Mouse (Mus musculus) inflammation-experienced regulatory T-cells, adult 6 months (primary cell): Measurements from ENCODE around the gene Pkn2. TPM values are rescaled to one million over a fixed set of nuclear protein-coding genes. Genes with fewer than 3 reads are reported as not detected.

Experiments
- ATAC-seq: one replicate; pipeline ENCODE4 v1.8.0; 2017
- polyA plus RNA-seq, 3 experiments: library from polyadenylated mRNA; unstranded; fragments of 100-300 nt; shearing (Covaris generic); gene quantifications; one replicate each; pipeline ENCODE4 v1.2.1; 2017

The Pkn2 gene
- polyA plus RNA-seq = 10 to 100 TPM; 12.3 to 17.3 (median 15.0) TPM

- peak; percentile 83 for ATAC-seq
These were observed at the start of gene Pkn2 for GRCm38 (mm10) chr3:142881872-142882623. Gene Pkn2 (minus strand): TSS chr3:142882004.

GRCm38 (mm10) chr3:142929906-142930305 is 48.1 kb upstream of the Pkn2 start:
- no peak for ATAC-seq

- no peak for ATAC-seq
These were observed 45.5 kb upstream of the Pkn2 start for GRCm38 (mm10) chr3:142927311-142927710.

GRCm38 (mm10) chr3:142924831-142925348 is 43.1 kb upstream of the Pkn2 start:
- no peak for ATAC-seq

GRCm38 (mm10) chr3:142919070-142919469 is 37.3 kb upstream of the Pkn2 start:
- ATAC-seq = no peak

- ATAC-seq = no peak
These were observed 36.1 kb upstream of the Pkn2 start for GRCm38 (mm10) chr3:142917760-142918439.

- ATAC-seq = no peak
These were observed 35.4 kb upstream of the Pkn2 start for GRCm38 (mm10) chr3:142917171-142917570.

- ATAC-seq = no peak
These were observed 31.5 kb upstream of the Pkn2 start for GRCm38 (mm10) chr3:142913295-142913694.

- peak; percentile 25 for ATAC-seq
These were observed 17.9 kb upstream of the Pkn2 start for GRCm38 (mm10) chr3:142899683-142900082.

GRCm38 (mm10) chr3:142898949-142899396 is 17.2 kb upstream of the Pkn2 start:
- ATAC-seq = peak; percentile 67

GRCm38 (mm10) chr3:142890442-142890841 is 8.6 kb upstream of the Pkn2 start:
- ATAC-seq = no peak

- no peak for ATAC-seq
These were observed 5.2 kb upstream of the Pkn2 start for GRCm38 (mm10) chr3:142886963-142887362.

- no peak for ATAC-seq
These were observed 2.8 kb upstream of the Pkn2 start for GRCm38 (mm10) chr3:142884594-142884993.

- ATAC-seq = peak; percentile 12
These were observed 274 bp downstream of the Pkn2 start for GRCm38 (mm10) chr3:142881589-142881871.

- ATAC-seq = peak; percentile 22
These were observed 815 bp downstream of the Pkn2 start for GRCm38 (mm10) chr3:142880790-142881588.

- no peak for ATAC-seq
These were observed 18.6 kb downstream of the Pkn2 start for GRCm38 (mm10) chr3:142863236-142863635.

- ATAC-seq = no peak
These were observed 25.0 kb downstream of the Pkn2 start for GRCm38 (mm10) chr3:142856832-142857231.

GRCm38 (mm10) chr3:142855961-142856472 is 25.8 kb downstream of the Pkn2 start:
- ATAC-seq = no peak

- ATAC-seq = no peak
These were observed 28.9 kb downstream of the Pkn2 start for GRCm38 (mm10) chr3:142852911-142853310.

- no peak for ATAC-seq
These were observed 30.2 kb downstream of the Pkn2 start for GRCm38 (mm10) chr3:142851631-142852030.

- ATAC-seq = no peak
These were observed 41.8 kb downstream of the Pkn2 start for GRCm38 (mm10) chr3:142839961-142840360.

GRCm38 (mm10) chr3:142834761-142835160 is 47.0 kb downstream of the Pkn2 start:
- no peak for ATAC-seq

- no peak for ATAC-seq
These were observed 47.8 kb downstream of the Pkn2 start for GRCm38 (mm10) chr3:142834024-142834423.
